Mouse (Mus musculus) stomach, embryonic 16.5 days (tissue): Measurements from ENCODE around the gene Sos2. TPM values are rescaled to one million over a fixed set of nuclear protein-coding genes. Genes with fewer than 3 reads are reported as not detected.
"Not testable (repeated sequence)": the region's sequence is repeated elsewhere in the genome, so short reads cannot be mapped to it uniquely, and the experiment has no call there.

Experiments used
- ATAC-seq: fragments of 200-750 bp; cut with Nextera tagmentation; 2 replicates; pipeline ENCODE4 v1.8.0; 2017; ENCODE audit warnings: moderate number of reproducible peaks, moderate TSS enrichment; ENCODE audit not compliant: insufficient read depth, low FRiP score
- H3K27ac ChIP-seq: fragments of 300-500 bp; sonication (generic); 2 replicates; pipeline ENCODE4 v1.5.1; 2014; ENCODE audit warnings: low read length
- H3K27me3 ChIP-seq: fragments of 300-500 bp; sonication (generic); 2 replicates; pipeline ENCODE4 v1.6.1; 2014; ENCODE audit warnings: low read length, control low read depth, mixed read lengths; ENCODE audit not compliant: control insufficient read depth, insufficient read depth
- H3K36me3 ChIP-seq: fragments of 300-500 bp; sonication (generic); 2 replicates; pipeline ENCODE4 v1.6.1; 2014; ENCODE audit warnings: low read length; ENCODE audit not compliant: control insufficient read depth, insufficient read depth
- H3K4me1 ChIP-seq: fragments of 300-500 bp; sonication (generic); 2 replicates; pipeline ENCODE4 v1.6.1; 2014; ENCODE audit warnings: low read length, control low read depth, mixed read lengths; ENCODE audit not compliant: control insufficient read depth, insufficient read depth
- H3K4me2 ChIP-seq: fragments of 300-500 bp; sonication (generic); 2 replicates; pipeline ENCODE4 v1.6.1; 2014; ENCODE audit warnings: low read depth, low read length, mixed read lengths
- H3K4me3 ChIP-seq: fragments of 300-500 bp; sonication (generic); replicated peaks from 2 replicates; pipeline ENCODE4 v1.5.1; 2014; ENCODE audit warnings: mild to moderate bottlenecking, low read length
- H3K9ac ChIP-seq: fragments of 300-500 bp; sonication (generic); 2 replicates; pipeline ENCODE4 v1.6.1; 2014; ENCODE audit warnings: low read length
- H3K9me3 ChIP-seq: fragments of 300-500 bp; sonication (generic); replicated peaks from 2 replicates; pipeline ENCODE4 v1.6.1; 2016; ENCODE audit warnings: low read length, control low read depth; ENCODE audit not compliant: control insufficient read depth
- WGBS: fragments of 180-500 bp; shearing (Covaris S2); extraction: QIAGEN DNeasy Blood & Tissue Kit; methylation state at CpG from one replicate; pipeline ENCODE4 v1.1.7; 2014; 5-methylcytosine and 5-hydroxymethylcytosine counted together
- polyA plus RNA-seq: library from polyadenylated mRNA; unstranded; fragments of >200 nt; fragmentation: Nextera tagmentation; extraction: Ambion mirVana; gene quantifications from 2 replicates; pipeline ENCODE4 v1.2.1, GENCODE M21; 2015

Sos2 gene
- polyA plus RNA-seq, 1 experiment from 2014 or later, result 11.8 TPM

- H3K27ac ChIP-seq, result no peak overlapping the region
- H3K4me2 ChIP-seq, result no peak overlapping the region
- WGBS, result 71% methylated on average over 8 of the region's 8 CpGs
- H3K4me1 ChIP-seq, result peaks cover 3% of the 10 kb centered on the region; the same call in 1 of the 2 replicates
- no peaks in the 10 kb centered on the region for H3K9me3 ChIP-seq
- peaks cover 5% of the 10 kb centered on the region for H3K36me3 ChIP-seq
- ATAC-seq, result no peak
- H3K4me3 ChIP-seq, result no peak overlapping the region
- H3K9ac ChIP-seq, result no peak overlapping the region
- H3K27me3 ChIP-seq, result no peaks in the 10 kb centered on the region
These were observed 32.1 kb downstream of the Sos2 start for GRCm38 (mm10) chr12:69649511-69649910.

DNA sequence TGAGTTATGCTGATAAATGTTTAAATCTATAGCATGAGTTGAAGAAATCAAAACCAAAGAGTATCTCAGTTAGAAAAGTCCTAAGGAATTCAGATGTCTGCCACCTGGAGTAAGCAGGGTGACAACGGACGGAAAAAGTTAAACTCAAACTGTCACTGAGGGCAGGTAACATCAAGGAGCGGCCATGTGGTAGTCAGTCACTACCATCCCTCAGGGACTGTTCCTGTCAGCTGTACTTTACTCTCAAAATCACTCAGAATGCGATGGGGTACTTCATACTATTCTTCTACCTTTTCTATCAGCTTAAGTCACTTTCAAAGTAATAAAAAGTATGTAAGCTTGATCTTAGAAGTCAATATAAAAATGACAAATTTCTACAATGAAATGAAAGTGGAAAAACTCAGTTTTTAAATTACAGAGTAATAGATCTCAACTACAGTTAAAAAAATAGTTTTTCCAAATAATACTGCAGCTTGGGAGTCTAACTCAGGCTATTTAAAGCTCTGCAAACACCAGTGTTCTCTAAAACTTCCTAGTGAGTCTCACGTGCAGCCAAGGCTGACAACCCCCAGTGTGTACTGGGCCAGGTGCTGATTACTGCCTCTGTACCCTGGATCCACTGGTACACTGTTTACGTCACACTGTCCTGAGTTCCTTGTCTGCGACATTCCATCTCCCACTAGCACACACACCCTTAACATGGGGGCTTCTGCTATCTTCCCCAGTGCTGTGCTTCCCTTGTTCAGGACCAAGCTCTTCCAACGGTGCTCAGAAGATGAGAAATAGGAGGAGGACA is 35.6 kb downstream of the Sos2 start:
- no peak overlapping the region for H3K4me3 ChIP-seq
- H3K27ac ChIP-seq, result peak overlapping the region; percentile 4; the same call in 1 of the 2 replicates
- H3K27me3 ChIP-seq, result no peaks in the 10 kb centered on the region
- 77% methylated on average over 8 of the region's 8 CpGs for WGBS
- H3K9me3 ChIP-seq, result no peaks in the 10 kb centered on the region
- peaks cover 3% of the 10 kb centered on the region; the same call in 1 of the 2 replicates for H3K4me1 ChIP-seq
- ATAC-seq, result peak; percentile 66; the same call in 1 of the 2 replicates
- H3K9ac ChIP-seq, result no peak overlapping the region
- H3K36me3 ChIP-seq, result 0 out of 2 replicates have a peak, but pooled peaks cover 3% of the 10 kb centered on the region
- H3K4me2 ChIP-seq, result no peak overlapping the region

- no peak for ATAC-seq
- H3K4me2 ChIP-seq, result no peak overlapping the region
- no peaks in the 10 kb centered on the region for H3K27me3 ChIP-seq
- H3K4me3 ChIP-seq, result no peak overlapping the region
- H3K36me3 ChIP-seq, result 0 out of 2 replicates have a peak, but pooled peaks cover 8% of the 10 kb centered on the region
- 0 out of 2 replicates have a peak overlapping the region, but pooled peaks have one; percentile 27 for H3K27ac ChIP-seq
- no peaks in the 10 kb centered on the region for H3K9me3 ChIP-seq
- H3K9ac ChIP-seq, result no peak overlapping the region
- H3K4me1 ChIP-seq, result peaks cover 3% of the 10 kb centered on the region; the same call in 1 of the 2 replicates
- WGBS, result 53% methylated on average over 3 of the region's 3 CpGs
These were observed 36.8 kb downstream of the Sos2 start for GRCm38 (mm10) chr12:69644877-69645276.

- Histone ChIP-seq H3K36me3 (peaks cover 11% of the 10 kb centered on the region; the same call in 1 of the 2 replicates), H3K4me1 (peaks cover 3% of the 10 kb centered on the region; the same call in 1 of the 2 replicates), H3K9me3 (no peaks in the 10 kb centered on the region), H3K4me3 (no peak overlapping the region), H3K9ac (no peak overlapping the region), H3K27ac (no peak overlapping the region), H3K27me3 (no peaks in the 10 kb centered on the region), H3K4me2 (no peak overlapping the region)
- 82% methylated on average over 5 of the region's 5 CpGs for WGBS
- ATAC-seq, result no peak
These were observed 38.8 kb downstream of the Sos2 start for GRCm38 (mm10) chr12:69642877-69643276.

DNA sequence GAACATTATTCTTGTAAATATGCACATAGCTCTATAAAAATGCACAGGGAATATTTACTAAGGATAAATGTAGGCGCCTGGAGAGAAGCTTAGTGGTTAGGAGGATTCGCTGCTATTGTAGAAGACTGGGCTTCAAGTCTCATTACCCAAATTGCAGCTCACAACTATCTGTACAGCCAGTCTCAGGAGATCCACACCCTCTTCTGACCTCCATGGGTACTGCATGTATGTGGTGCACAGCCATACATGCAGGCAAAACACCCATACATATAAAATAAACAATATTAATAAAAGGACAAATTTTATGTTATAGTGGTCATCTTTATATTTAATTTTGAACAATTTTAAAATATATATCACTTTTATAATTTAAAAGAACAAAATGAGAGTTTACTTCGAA is 46.9 kb downstream of the Sos2 start:
- Histone ChIP-seq H3K27ac (no peak overlapping the region), H3K9me3 (no peaks in the 10 kb centered on the region), H3K27me3 (no peaks in the 10 kb centered on the region), H3K36me3 (peaks cover 3% of the 10 kb centered on the region; the same call in 1 of the 2 replicates), H3K4me1 (no peaks in the 10 kb centered on the region), H3K9ac (no peak overlapping the region), H3K4me3 (no peak overlapping the region), H3K4me2 (no peak overlapping the region)
- 96% methylated on average over 3 of the region's 3 CpGs for WGBS
- no peak for ATAC-seq

- H3K4me1 ChIP-seq, ATAC-seq, H3K9me3 ChIP-seq, H3K9ac ChIP-seq, H3K4me3 ChIP-seq, H3K36me3 ChIP-seq, H3K4me2 ChIP-seq, H3K27ac ChIP-seq, H3K27me3 ChIP-seq: not testable (repeated sequence)
- WGBS, result 73% methylated on average over 5 of the region's 5 CpGs
These were observed 63.1 kb downstream of the Sos2 start for GRCm38 (mm10) chr12:69618590-69618989.

- H3K9ac ChIP-seq, result no peak overlapping the region
- H3K9me3 ChIP-seq, result no peaks in the 10 kb centered on the region
- no peak overlapping the region for H3K4me2 ChIP-seq
- H3K27ac ChIP-seq, result no peak overlapping the region
- no peak for ATAC-seq
- H3K36me3 ChIP-seq, result 0 out of 2 replicates have a peak, but pooled peaks cover 3% of the 10 kb centered on the region
- WGBS, result 72% methylated on average over 2 of the region's 2 CpGs
- H3K4me1 ChIP-seq, result no peaks in the 10 kb centered on the region
- no peaks in the 10 kb centered on the region for H3K27me3 ChIP-seq
- H3K4me3 ChIP-seq, result no peak overlapping the region
These were observed 77.3 kb downstream of the Sos2 start for GRCm38 (mm10) chr12:69604367-69604766.

- 78% methylated on average over 4 of the region's 4 CpGs for WGBS
- H3K27me3 ChIP-seq, result no peaks in the 10 kb centered on the region
- no peaks in the 10 kb centered on the region for H3K4me1 ChIP-seq
- no peak overlapping the region for H3K9ac ChIP-seq
- no peak for ATAC-seq
- H3K4me3 ChIP-seq, result no peak overlapping the region
- no peak overlapping the region for H3K4me2 ChIP-seq
- no peaks in the 10 kb centered on the region for H3K9me3 ChIP-seq
- no peaks in the 10 kb centered on the region for H3K36me3 ChIP-seq
- no peak overlapping the region for H3K27ac ChIP-seq
These were observed 84.2 kb downstream of the Sos2 start for GRCm38 (mm10) chr12:69597446-69597845.

DNA sequence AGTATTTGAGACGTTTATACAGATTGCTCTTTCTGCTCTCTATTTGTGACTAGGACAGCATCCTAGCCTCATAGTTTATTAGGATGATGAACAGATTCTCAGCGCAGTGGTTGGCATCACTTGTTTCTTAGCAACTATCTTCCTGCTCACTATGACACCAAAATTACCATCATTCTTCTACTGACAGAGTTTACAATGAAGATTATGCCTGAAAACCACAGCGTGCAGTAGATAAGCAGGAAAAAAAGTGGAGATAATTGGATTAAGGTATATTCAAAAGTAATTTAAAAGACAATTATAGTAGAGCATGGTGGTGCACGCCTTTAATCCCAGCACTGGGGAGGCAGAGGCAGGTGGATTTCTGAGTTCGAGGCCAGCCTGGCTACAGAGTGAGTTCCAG is 88.5 kb downstream of the Sos2 start:
- Histone ChIP-seq H3K27me3 (no peaks in the 10 kb centered on the region), H3K4me3 (no peak overlapping the region), H3K4me2 (no peak overlapping the region), H3K9me3 (no peaks in the 10 kb centered on the region), H3K27ac (no peak overlapping the region), H3K36me3 (no peaks in the 10 kb centered on the region), H3K4me1 (no peaks in the 10 kb centered on the region), H3K9ac (no peak overlapping the region)
- WGBS, result 86% methylated on average over 5 of the region's 5 CpGs
- ATAC-seq, result no peak
